Mouse (Mus musculus) heart, embryonic 10.5 days (tissue): ENCODE measurements at regions not wholly inside any gene's neighbourhood (a gene's known extent, or its start where the extent isn't known, plus 50 kb on each side); places are given as distances from the start of the nearest gene placed in this dataset.

Experiments
- DNase-seq: peaks from one replicate; pipeline ENCODE4 v3.0.0-alpha.2; 2017; ENCODE audit warnings: low spot score
- H3K27ac ChIP-seq: fragments of 300-500 bp; sonication (generic); 2 replicates; pipeline ENCODE4 v1.5.1; 2016; ENCODE audit warnings: mild to moderate bottlenecking
- H3K27me3 ChIP-seq: fragments of 300-500 bp; sonication (generic); 2 replicates; pipeline ENCODE4 v1.6.1; 2016; ENCODE audit warnings: mild to moderate bottlenecking; ENCODE audit not compliant: poor library complexity, insufficient read depth, severe bottlenecking
- H3K36me3 ChIP-seq: fragments of 300-500 bp; sonication (generic); 2 replicates; pipeline ENCODE4 v1.6.1; 2016; ENCODE audit warnings: mild to moderate bottlenecking, moderate library complexity
- H3K4me1 ChIP-seq: fragments of 300-500 bp; sonication (generic); 2 replicates; pipeline ENCODE4 v1.6.1; 2016; ENCODE audit warnings: mild to moderate bottlenecking
- H3K4me3 ChIP-seq: fragments of 300-500 bp; sonication (generic); 2 replicates; pipeline ENCODE4 v1.5.1; 2016; ENCODE audit warnings: mild to moderate bottlenecking, moderate library complexity
- H3K9me3 ChIP-seq: fragments of 300-500 bp; sonication (generic); 2 replicates; pipeline ENCODE4 v1.6.1; 2016; ENCODE audit warnings: mild to moderate bottlenecking, moderate library complexity
- WGBS: fragments of 180-500 bp; shearing (Covaris S2); methylation state at CpG from one replicate; pipeline ENCODE4 v1.1.7; 2016; 5-methylcytosine and 5-hydroxymethylcytosine counted together

DNA sequence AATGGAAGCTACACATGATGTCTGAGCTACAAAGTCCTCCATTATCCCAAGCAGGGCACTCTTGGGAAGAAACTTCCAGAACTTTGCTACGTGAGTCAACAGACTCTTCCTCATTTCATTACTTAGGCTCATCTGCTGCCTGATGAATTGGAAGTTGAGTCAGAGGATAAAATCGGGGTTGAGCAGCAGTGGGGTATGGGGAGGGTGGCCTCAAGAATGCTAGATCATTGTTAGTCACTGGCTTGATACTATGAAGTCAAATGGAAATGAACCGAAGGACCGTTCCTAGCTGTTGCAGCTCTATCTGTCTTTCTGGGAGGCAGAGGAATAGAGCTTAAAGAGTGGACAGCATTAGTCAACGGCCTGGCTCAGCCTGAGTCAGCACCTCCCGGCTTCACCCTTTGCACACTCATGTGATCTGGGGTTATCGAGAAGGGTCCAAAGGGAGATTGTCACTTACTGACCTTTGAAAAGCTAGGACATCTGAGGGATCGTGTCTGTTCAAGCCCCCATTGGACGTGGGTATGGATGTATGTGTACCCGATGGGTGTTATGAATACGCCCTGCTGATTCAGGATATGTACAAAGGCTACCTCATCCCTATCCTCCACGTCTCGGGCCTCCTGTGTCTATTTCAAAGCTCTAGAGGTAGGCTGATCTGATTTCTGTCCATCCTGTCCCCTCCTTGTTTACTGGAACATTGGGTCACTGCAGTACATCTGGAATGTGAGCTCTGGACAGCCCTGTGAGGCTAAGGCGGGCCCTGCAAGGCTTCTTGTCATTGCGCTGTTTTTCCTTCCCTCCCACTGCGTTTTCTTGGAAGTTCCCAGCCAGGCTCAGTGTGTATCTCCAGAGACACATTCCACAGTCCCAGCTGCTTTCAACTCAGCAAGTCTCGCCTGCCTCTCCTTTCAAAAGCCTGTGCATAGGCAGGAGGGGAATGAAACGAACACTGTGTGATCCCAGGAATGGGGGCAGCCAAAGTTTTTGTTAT lies 135.4 kb upstream of the Zfp648 start:
- no peak for DNase-seq
- Histone ChIP-seq H3K4me1 (no peaks in the 10 kb centered on the region), H3K36me3 (no peaks in the 10 kb centered on the region), H3K4me3 (no peak overlapping the region), H3K27me3 (no peaks in the 10 kb centered on the region), H3K27ac (no peak overlapping the region), H3K9me3 (no peaks in the 10 kb centered on the region)
- WGBS: 70% methylated on average over 18 of the region's 18 CpGs

DNA sequence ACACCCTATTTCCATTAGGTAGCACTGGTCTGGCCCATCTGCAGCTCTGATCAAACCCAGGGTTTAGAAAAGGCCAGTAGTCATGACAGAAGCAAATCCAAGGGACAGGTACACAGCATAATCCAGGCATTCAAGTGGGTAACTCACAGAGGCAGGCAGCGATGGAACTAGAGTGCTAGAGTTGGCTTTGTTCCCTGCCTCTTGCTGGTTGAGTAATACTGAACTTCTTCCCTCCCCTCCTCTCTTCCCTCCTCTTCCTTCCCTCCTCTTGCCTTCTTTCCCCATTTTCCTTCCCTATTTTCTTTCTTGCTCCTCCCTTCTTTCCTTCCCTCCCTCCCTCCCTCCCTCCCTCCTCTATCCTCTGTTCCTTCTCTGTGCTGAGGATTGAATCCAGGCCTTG lies 133.1 kb upstream of the Zfp648 start:
- no peaks in the 10 kb centered on the region for H3K9me3 ChIP-seq
- no peak overlapping the region for H3K27ac ChIP-seq
- H3K4me3 ChIP-seq: no peak overlapping the region
- no peaks in the 10 kb centered on the region for H3K36me3 ChIP-seq
- no peaks in the 10 kb centered on the region for H3K4me1 ChIP-seq
- 86% methylated on average over 1 of the region's 1 CpGs for WGBS
- no peak for DNase-seq
- H3K27me3 ChIP-seq: no peaks in the 10 kb centered on the region

GRCm38 (mm10) chr1:154074270-154074669 lies 126.7 kb upstream of the Zfp648 start:
- Histone ChIP-seq H3K4me1 (no peaks in the 10 kb centered on the region), H3K4me3 (no peak overlapping the region), H3K9me3 (no peaks in the 10 kb centered on the region), H3K27me3 (no peaks in the 10 kb centered on the region), H3K27ac (no peak overlapping the region), H3K36me3 (no peaks in the 10 kb centered on the region)
- DNase-seq: no peak
- WGBS: 83% methylated on average over 1 of the region's 1 CpGs

GRCm38 (mm10) chr1:154076684-154077475 lies 124.1 kb upstream of the Zfp648 start:
- 62% methylated on average over 10 of the region's 10 CpGs for WGBS
- Histone ChIP-seq H3K4me3 (no peak overlapping the region), H3K27me3 (no peaks in the 10 kb centered on the region), H3K36me3 (no peaks in the 10 kb centered on the region), H3K27ac (no peak overlapping the region), H3K4me1 (no peaks in the 10 kb centered on the region), H3K9me3 (no peaks in the 10 kb centered on the region)
- DNase-seq: no peak

GRCm38 (mm10) chr1:154080505-154081380 lies 120.2 kb upstream of the Zfp648 start:
- Histone ChIP-seq H3K36me3 (no peaks in the 10 kb centered on the region), H3K9me3 (no peaks in the 10 kb centered on the region), H3K27me3 (no peaks in the 10 kb centered on the region), H3K4me1 (no peaks in the 10 kb centered on the region), H3K4me3 (no peak overlapping the region), H3K27ac (no peak overlapping the region)
- 59% methylated on average over 10 of the region's 10 CpGs for WGBS
- no peak for DNase-seq

DNA sequence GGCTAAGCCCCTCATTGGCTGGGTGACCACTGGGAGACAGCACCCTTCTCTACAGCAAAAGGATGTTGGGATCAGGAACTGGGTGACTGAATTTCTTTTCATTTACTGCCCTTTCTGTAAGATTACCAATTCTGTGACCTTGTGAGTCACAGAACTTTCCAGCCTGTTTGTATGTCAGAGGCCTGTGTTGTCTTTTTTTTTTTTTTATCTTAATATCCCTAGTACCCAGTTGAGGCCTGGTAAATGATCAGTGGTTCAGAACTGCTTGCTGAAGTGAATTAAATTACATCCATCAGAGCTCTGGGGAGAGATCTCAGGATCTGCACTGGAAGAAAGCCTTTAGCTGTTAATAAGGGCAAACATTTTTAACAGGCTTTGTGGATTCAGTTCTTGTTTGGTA lies 114.8 kb upstream of the Zfp648 start:
- no peak for DNase-seq

GRCm38 (mm10) chr1:154089815-154090214 lies 111.2 kb upstream of the Zfp648 start:
- 88% methylated on average over 3 of the region's 3 CpGs for WGBS
- Histone ChIP-seq H3K4me1 (peaks cover 12% of the 10 kb centered on the region), H3K27me3 (no peaks in the 10 kb centered on the region), H3K9me3 (no peaks in the 10 kb centered on the region), H3K36me3 (no peaks in the 10 kb centered on the region), H3K27ac (no peak overlapping the region), H3K4me3 (no peak overlapping the region)
- no peak for DNase-seq

More for the DNA sequence above, 114.8 kb upstream of the Zfp648 start:
- H3K27ac ChIP-seq: no peak overlapping the region
- peaks cover 7% of the 10 kb centered on the region for H3K4me1 ChIP-seq
- H3K27me3 ChIP-seq: no peaks in the 10 kb centered on the region
- H3K36me3 ChIP-seq: no peaks in the 10 kb centered on the region
- no peaks in the 10 kb centered on the region for H3K9me3 ChIP-seq
- H3K4me3 ChIP-seq: no peak overlapping the region

DNA sequence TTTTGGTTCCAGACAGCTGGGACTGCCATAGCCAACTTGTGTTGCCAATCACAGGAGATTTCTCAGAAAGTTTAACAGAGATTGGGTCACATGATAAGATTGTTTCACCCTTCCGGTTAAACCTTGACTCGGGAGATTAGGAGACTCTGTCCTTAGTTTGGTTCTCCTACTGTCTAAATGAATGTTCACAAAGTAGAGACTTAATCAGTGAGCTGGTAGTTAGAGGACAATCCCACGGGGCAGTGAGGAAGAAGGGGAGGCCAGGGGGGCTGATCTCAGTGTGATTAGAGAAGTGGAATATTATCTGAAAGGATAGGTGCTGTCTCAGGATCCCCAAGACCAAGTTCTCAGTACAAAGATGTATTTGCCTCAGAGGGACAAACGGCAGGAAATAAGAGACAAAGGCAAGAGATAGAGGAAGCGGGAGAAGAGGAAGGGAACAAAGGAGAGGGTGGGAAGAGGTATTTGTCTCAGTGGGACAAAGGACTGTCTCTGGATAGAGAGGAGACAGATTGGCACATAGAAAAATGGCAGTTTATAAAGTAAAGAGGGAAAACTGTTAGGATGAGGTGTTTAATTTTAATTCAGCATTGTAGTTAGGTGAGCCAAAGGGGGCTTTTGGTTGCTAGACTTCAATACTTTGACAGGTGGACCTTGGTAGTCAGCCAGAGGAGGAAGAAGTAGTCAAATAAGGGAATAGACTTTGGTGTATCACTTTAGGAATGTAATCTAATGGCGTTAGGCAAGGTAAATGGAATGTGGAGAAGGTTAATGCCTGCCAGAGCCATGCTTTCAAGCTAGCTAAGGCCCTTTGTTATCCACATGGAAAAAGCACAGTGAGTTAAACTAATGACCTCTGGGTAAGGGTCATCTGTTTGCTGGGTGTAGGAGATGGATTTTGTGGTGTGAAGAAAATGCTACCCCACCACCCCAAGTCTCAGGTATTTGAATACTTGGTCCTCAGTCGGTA lies 110.2 kb upstream of the Zfp648 start:
- no peak for DNase-seq
- Histone ChIP-seq H3K4me1 (peaks cover 12% of the 10 kb centered on the region), H3K36me3 (no peaks in the 10 kb centered on the region), H3K9me3 (no peaks in the 10 kb centered on the region), H3K27me3 (no peaks in the 10 kb centered on the region), H3K27ac (no peak overlapping the region), H3K4me3 (no peak overlapping the region)
- WGBS: 55% methylated on average over 7 of the region's 7 CpGs

DNA sequence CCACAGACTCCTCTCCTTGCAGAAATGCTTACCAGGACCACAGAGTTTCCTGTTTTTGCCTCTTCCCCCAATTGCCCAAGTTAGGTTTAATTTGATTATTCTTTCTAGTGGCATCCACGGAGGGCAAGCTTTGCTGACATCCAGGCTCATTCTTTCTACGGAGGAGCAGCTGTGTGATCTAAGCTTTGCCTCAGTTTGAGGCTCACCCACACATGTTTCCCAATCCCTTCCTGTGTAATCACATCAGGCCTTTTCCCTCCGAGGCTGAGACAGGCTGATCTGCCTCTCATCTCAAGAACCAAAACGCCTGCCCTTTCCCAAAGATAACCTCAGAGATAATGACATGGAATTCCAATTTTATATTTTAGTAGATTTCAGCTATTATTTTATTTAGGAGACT lies 107.4 kb upstream of the Zfp648 start:
- Histone ChIP-seq H3K36me3 (no peaks in the 10 kb centered on the region), H3K4me3 (no peak overlapping the region), H3K9me3 (no peaks in the 10 kb centered on the region), H3K4me1 (peaks cover 15% of the 10 kb centered on the region), H3K27me3 (no peaks in the 10 kb centered on the region), H3K27ac (no peak overlapping the region)
- 75% methylated on average over 4 of the region's 4 CpGs for WGBS
- DNase-seq: peak; percentile 35

- Histone ChIP-seq H3K27ac (no peak overlapping the region), H3K4me1 (peaks cover 15% of the 10 kb centered on the region), H3K4me3 (no peak overlapping the region), H3K36me3 (no peaks in the 10 kb centered on the region), H3K9me3 (no peaks in the 10 kb centered on the region), H3K27me3 (no peaks in the 10 kb centered on the region)
- DNase-seq: peak; percentile 64
- WGBS: 74% methylated on average over 5 of the region's 5 CpGs
Measured at GRCm38 (mm10) chr1:154094357-154094756, 106.6 kb upstream of the Zfp648 start.

- H3K36me3 ChIP-seq: no peaks in the 10 kb centered on the region
- no peaks in the 10 kb centered on the region for H3K9me3 ChIP-seq
- H3K4me3 ChIP-seq: no peak overlapping the region
- DNase-seq: no peak
- H3K27ac ChIP-seq: no peak overlapping the region
- peaks cover 8% of the 10 kb centered on the region for H3K4me1 ChIP-seq
- H3K27me3 ChIP-seq: no peaks in the 10 kb centered on the region
- 86% methylated on average over 7 of the region's 7 CpGs for WGBS
Measured at GRCm38 (mm10) chr1:154096113-154096512, 104.9 kb upstream of the Zfp648 start.

GRCm38 (mm10) chr1:154096911-154097310 lies 104.1 kb upstream of the Zfp648 start:
- Histone ChIP-seq H3K36me3 (no peaks in the 10 kb centered on the region), H3K4me3 (no peak overlapping the region), H3K27ac (no peak overlapping the region), H3K27me3 (no peaks in the 10 kb centered on the region), H3K9me3 (no peaks in the 10 kb centered on the region), H3K4me1 (peaks cover 3% of the 10 kb centered on the region; the same call in 1 of the 2 replicates)
- WGBS: 88% methylated on average over 2 of the region's 2 CpGs
- DNase-seq: peak; percentile 54
